Mouse (Mus musculus) small intestine, adult 2 months (tissue): ENCODE results near the gene Lyrm9. TPM values are rescaled to one million over a fixed set of nuclear protein-coding genes. Genes with fewer than 3 reads are reported as not detected.

Source experiments
- H3K27ac ChIP-seq: fragments of 200-500 bp; 2 replicates; pipeline ENCODE4 v1.5.1; 2012; ENCODE audit warnings: low read depth, low read length, control low read depth, inconsistent platforms; ENCODE audit not compliant: insufficient read depth
- H3K27me3 ChIP-seq: fragments of 200-500 bp; 2 replicates; pipeline ENCODE4 v1.6.1; 2012; ENCODE audit warnings: mild to moderate bottlenecking, moderate library complexity, low read length, inconsistent platforms; ENCODE audit not compliant: control insufficient read depth, insufficient read depth
- H3K36me3 ChIP-seq: fragments of 200-500 bp; 2 replicates; pipeline ENCODE4 v1.6.1; 2012; ENCODE audit warnings: mild to moderate bottlenecking, low read length, control low read depth, inconsistent platforms; ENCODE audit not compliant: control insufficient read depth, insufficient read depth
- H3K4me1 ChIP-seq: fragments of 200-500 bp; 2 replicates; pipeline ENCODE4 v1.6.1; 2012; ENCODE audit warnings: low read length, inconsistent platforms, mixed read lengths; ENCODE audit not compliant: control insufficient read depth, insufficient read depth, insufficient read length
- H3K4me3 ChIP-seq: fragments of 200-500 bp; 2 replicates; pipeline ENCODE4 v1.5.1; 2012; ENCODE audit warnings: low read depth, mild to moderate bottlenecking, control low read depth, inconsistent platforms, low read length, moderate library complexity
- CTCF ChIP-seq: fragments of 200-500 bp; IDR thresholded peaks from 2 replicates; pipeline ENCODE4 v1.5.1; 2012; ENCODE audit warnings: low read depth, mild to moderate bottlenecking, control low read depth, inconsistent platforms, low read length, moderate library complexity, mixed read lengths; ENCODE audit not compliant: insufficient replicate concordance, insufficient read length; ENCODE audit errors: extremely low read depth
- POLR2A ChIP-seq: fragments of 200-500 bp; IDR thresholded peaks from 2 replicates; pipeline ENCODE4 v1.6.1; 2012; ENCODE audit warnings: low read depth, mild to moderate bottlenecking, control low read depth, inconsistent platforms, low read length, moderate library complexity
- WGBS: fragments of 180-500 bp; shearing (Covaris S2); methylation state at CpG from one replicate; pipeline ENCODE4 v1.1.7; 2018; 5-methylcytosine and 5-hydroxymethylcytosine counted together
- polyA plus RNA-seq: library from polyadenylated mRNA; depleted of rRNA; stranded (reverse); fragments of >200 nt; gene quantifications from 2 replicates; pipeline ENCODE4 v1.2.3, GENCODE M21; 2012

Gene Lyrm9
- polyA plus RNA-seq, 1 experiment = 11.4 TPM

GRCm38 (mm10) chr11:78841987-78842386 is 15.6 kb downstream of the Lyrm9 start:
- no peaks in the 10 kb centered on the region for H3K27me3 ChIP-seq
- peaks cover 3% of the 10 kb centered on the region; the same call in 1 of the 2 replicates for H3K4me1 ChIP-seq
- H3K36me3 ChIP-seq = peaks cover 5% of the 10 kb centered on the region; the same call in 1 of the 2 replicates
- TF ChIP-seq CTCF = no peak
- TF ChIP-seq POLR2A = no peak
- no peak overlapping the region for H3K4me3 ChIP-seq
- 96% methylated on average over 8 of the region's 8 CpGs for WGBS
- H3K27ac ChIP-seq = no peak overlapping the region

GRCm38 (mm10) chr11:78846620-78847019 is 20.2 kb downstream of the Lyrm9 start:
- WGBS = 84% methylated on average over 4 of the region's 4 CpGs

DNA sequence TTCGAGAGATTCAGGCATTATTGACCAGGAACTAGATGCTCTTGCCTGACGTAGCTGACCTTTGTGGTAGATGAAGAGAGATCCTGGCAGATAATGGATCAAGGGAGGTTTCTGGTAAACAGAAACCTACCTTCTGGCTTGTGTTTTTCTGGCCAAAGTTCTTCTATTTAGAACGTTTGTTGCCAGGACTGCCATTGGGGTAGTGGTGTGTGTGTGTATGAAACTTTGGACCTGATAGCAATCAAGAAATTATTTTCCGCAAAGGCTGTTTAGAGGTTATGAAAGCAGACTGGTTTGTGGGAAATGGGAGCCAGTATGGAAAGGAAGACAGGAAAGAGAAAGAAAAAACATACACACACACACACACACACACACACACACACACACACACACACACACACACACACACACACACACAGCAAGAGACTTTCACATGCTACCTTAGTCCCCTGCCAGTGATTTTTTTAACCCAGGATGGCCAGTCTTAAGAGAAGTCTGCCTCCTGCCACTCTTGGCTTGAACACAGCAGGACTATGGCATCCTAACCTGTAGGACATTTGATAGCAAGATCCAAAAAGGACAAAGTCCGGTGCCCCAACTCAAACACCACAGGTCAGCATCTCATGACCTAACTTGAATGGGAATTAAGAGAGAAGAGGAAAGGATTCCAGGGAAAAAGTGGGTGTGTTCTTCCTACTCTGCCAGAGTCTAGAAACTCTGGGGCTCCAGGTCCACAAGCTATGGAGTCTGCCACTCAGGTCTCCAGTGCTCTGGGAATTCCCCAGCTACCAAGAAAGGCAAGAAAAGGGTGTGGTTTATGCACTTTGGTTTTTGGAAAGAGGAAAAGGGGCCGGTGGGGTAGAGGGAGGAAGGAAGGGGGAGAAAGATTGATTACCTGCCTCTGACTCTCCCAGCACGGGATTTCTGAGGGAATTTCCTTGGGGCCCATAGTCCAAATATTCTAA is 21.8 kb downstream of the Lyrm9 start:
- H3K4me3 ChIP-seq = no peak overlapping the region; the same call in 1 of the 2 replicates
- H3K36me3 ChIP-seq = no peaks in the 10 kb centered on the region
- H3K27ac ChIP-seq = peak overlapping the region; percentile 98
- no peaks in the 10 kb centered on the region for H3K27me3 ChIP-seq
- no peak for TF ChIP-seq POLR2A
- no peak for TF ChIP-seq CTCF
- H3K4me1 ChIP-seq = peaks cover 29% of the 10 kb centered on the region
- 15% methylated on average over 7 of the region's 7 CpGs for WGBS

More at GRCm38 (mm10) chr11:78846620-78847019, 20.2 kb downstream of the Lyrm9 start:
- Histone ChIP-seq H3K36me3 (no peaks in the 10 kb centered on the region), H3K4me1 (peaks cover 25% of the 10 kb centered on the region), H3K27me3 (no peaks in the 10 kb centered on the region), H3K4me3 (no peak overlapping the region), H3K27ac (no peak overlapping the region)
- no peak for TF ChIP-seq CTCF
- TF ChIP-seq POLR2A = no peak

DNA sequence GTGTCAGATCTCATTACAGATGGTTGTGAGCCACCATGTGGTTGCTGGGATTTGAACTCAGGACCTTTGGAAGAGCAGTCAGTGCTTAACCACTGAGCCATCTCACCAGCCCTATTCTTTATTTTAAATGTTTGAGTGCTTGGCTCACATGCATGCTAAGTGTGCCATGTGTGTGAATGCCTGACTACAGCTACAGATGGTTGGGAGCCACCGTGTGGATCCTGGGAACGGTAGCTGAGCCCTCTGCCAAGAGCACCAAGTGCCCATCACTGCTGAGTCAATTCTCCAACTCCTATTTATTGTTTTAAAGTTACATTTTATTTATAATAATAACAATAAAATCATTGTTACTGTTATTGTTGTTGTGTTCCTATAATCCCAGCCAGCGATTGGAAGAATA is 23.5 kb downstream of the Lyrm9 start:
- H3K36me3 ChIP-seq = no peaks in the 10 kb centered on the region
- peaks cover 29% of the 10 kb centered on the region for H3K4me1 ChIP-seq
- no peak for TF ChIP-seq CTCF
- no peak for TF ChIP-seq POLR2A
- no peak overlapping the region for H3K27ac ChIP-seq
- H3K27me3 ChIP-seq = no peaks in the 10 kb centered on the region
- WGBS = 68% methylated on average over 3 of the region's 3 CpGs
- H3K4me3 ChIP-seq = no peak overlapping the region

DNA sequence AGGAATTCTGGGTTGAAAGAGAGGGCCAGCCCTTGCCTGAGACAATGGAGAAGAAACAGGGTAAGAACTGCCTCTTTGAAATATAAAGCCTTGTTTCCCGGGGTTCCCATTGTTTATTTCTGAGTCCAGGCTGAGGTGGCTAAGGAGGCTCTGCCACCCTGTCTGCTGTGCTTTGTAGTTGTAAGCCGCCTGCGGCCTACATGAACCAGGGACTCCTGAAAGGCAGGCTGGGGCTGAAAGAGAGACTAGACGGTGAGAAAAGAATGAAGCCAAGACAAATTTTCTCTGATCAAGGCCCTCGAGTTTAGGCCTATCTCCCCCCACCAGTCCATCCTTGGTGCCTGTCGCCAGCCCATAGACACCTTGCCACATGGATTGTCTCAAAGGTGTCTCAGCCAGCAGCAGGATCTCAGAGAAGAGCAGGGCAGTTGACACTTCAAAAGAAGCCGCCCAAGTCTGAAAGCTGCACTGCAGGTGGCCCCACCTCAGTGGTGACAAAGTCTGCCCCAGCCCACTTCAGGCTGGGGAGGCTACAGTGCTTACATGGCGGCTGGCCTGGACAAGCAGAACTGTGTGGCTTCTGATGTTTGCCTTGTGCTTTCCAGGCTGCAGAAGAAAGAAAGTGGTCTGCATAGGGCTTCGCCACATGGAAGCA is 25.0 kb downstream of the Lyrm9 start:
- 28% methylated on average over 9 of the region's 9 CpGs for WGBS

DNA sequence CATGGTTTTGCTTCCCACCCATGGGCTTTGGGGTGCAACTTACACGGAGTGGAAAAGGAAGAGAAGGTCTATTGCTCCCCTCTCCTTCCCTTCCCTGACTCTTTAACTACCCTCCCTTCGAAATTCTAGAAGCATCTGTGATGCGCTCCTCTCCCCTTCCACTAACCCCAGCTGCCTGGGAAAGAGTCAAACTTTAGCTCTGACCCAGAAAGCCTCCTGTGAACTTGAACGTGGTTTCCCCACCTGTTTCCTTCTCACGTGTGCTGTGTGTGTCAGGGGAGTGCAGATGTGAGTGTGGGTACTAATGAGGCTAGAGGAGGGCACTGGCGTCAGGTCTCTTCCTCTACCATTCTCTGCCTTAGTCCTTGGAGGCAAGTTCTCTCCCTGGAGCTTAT is 25.5 kb downstream of the Lyrm9 start:
- Histone ChIP-seq H3K4me1 (peaks cover 29% of the 10 kb centered on the region), H3K27me3 (no peaks in the 10 kb centered on the region), H3K4me3 (peak overlapping the region; percentile 27), H3K36me3 (no peaks in the 10 kb centered on the region), H3K27ac (peak overlapping the region; percentile 66)
- 28% methylated on average over 6 of the region's 6 CpGs for WGBS
- TF ChIP-seq CTCF (no peak), POLR2A (no peak)

More for the DNA sequence above, 25.0 kb downstream of the Lyrm9 start:
- H3K36me3 ChIP-seq = no peaks in the 10 kb centered on the region
- H3K4me3 ChIP-seq = peak overlapping the region; percentile 27
- peak overlapping the region; percentile 66 for H3K27ac ChIP-seq
- peaks cover 29% of the 10 kb centered on the region for H3K4me1 ChIP-seq
- no peaks in the 10 kb centered on the region for H3K27me3 ChIP-seq
- no peak for TF ChIP-seq CTCF
- no peak for TF ChIP-seq POLR2A

- WGBS = 61% methylated on average over 11 of the region's 11 CpGs
- H3K27me3 ChIP-seq = no peaks in the 10 kb centered on the region
- H3K4me1 ChIP-seq = peaks cover 25% of the 10 kb centered on the region
- no peak for TF ChIP-seq POLR2A
- no peak for TF ChIP-seq CTCF
- H3K4me3 ChIP-seq = no peak overlapping the region
- H3K27ac ChIP-seq = no peak overlapping the region
- no peaks in the 10 kb centered on the region for H3K36me3 ChIP-seq
These were observed 26.1 kb downstream of the Lyrm9 start for GRCm38 (mm10) chr11:78852529-78852928.
